Mouse (Mus musculus) small intestine, adult 2 months (tissue): ENCODE measurements at regions not wholly inside any gene's neighbourhood (a gene's known extent, or its start where the extent isn't known, plus 50 kb on each side); places are given as distances from the start of the nearest gene placed in this dataset.

Source experiments
- CTCF ChIP-seq: fragments of 200-500 bp; IDR thresholded peaks from 2 replicates; pipeline ENCODE4 v1.5.1; 2012; ENCODE audit warnings: low read depth, mild to moderate bottlenecking, control low read depth, inconsistent platforms, low read length, moderate library complexity, mixed read lengths; ENCODE audit not compliant: insufficient replicate concordance, insufficient read length; ENCODE audit errors: extremely low read depth
- POLR2A ChIP-seq: fragments of 200-500 bp; IDR thresholded peaks from 2 replicates; pipeline ENCODE4 v1.6.1; 2012; ENCODE audit warnings: low read depth, mild to moderate bottlenecking, control low read depth, inconsistent platforms, low read length, moderate library complexity

DNA sequence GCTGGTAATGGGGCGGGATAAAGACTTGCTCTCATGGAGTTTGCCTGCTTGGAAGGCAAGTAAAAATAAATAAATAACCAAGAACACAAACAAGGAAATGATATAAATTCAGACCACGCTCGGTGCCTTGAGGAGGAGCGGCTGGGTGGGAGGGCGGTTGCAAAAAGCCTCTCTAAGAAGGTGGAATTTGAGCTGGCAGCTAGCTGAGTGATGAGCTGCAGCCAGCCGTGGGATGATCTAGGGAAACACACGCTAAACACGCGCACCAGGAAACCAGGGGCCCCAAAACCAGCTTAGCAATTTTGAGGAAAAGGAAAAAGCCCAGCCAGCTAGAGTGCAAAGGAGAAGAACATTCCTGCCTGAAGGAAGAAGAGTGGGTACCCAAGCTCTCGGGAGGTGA lies 217.0 kb downstream of the 3100002H09Rik start:
- no peak for TF ChIP-seq CTCF
- TF ChIP-seq POLR2A, result no peak
